Mouse (Mus musculus) kidney, embryonic 16.5 days (tissue): ENCODE results near the gene Cd2. TPM values are rescaled to one million over a fixed set of nuclear protein-coding genes. Genes with fewer than 3 reads are reported as not detected.

Experiments
- ATAC-seq: fragments of 200-750 bp; cut with Nextera tagmentation; 2 replicates; pipeline ENCODE4 v1.8.0; 2017; ENCODE audit warnings: moderate TSS enrichment; ENCODE audit not compliant: low FRiP score, low TSS enrichment
- H3K27ac ChIP-seq: fragments of 300-500 bp; sonication (generic); 2 replicates; pipeline ENCODE4 v1.5.1; 2014; ENCODE audit warnings: low read length
- H3K27me3 ChIP-seq: fragments of 300-500 bp; sonication (generic); 2 replicates; pipeline ENCODE4 v1.6.1; 2014; ENCODE audit warnings: low read length, control low read depth, mixed read lengths; ENCODE audit not compliant: insufficient read depth
- H3K36me3 ChIP-seq: fragments of 300-500 bp; sonication (generic); 2 replicates; pipeline ENCODE4 v1.6.1; 2014; ENCODE audit warnings: low read length, control low read depth, mixed read lengths; ENCODE audit not compliant: insufficient read depth
- H3K4me1 ChIP-seq: fragments of 300-500 bp; sonication (generic); 2 replicates; pipeline ENCODE4 v1.6.1; 2014; ENCODE audit warnings: low read length, control low read depth, mixed read lengths; ENCODE audit not compliant: insufficient read depth
- H3K4me2 ChIP-seq: fragments of 300-500 bp; sonication (generic); replicated peaks from 2 replicates; pipeline ENCODE4 v1.6.1; 2014; ENCODE audit warnings: low read depth, low read length
- H3K4me3 ChIP-seq: fragments of 300-500 bp; sonication (generic); 2 replicates; pipeline ENCODE4 v1.5.1; 2014; ENCODE audit warnings: mild to moderate bottlenecking, low read length
- H3K9ac ChIP-seq: fragments of 300-500 bp; sonication (generic); replicated peaks from 2 replicates; pipeline ENCODE4 v1.6.1; 2014; ENCODE audit warnings: low read length
- H3K9me3 ChIP-seq: fragments of 300-500 bp; sonication (generic); 2 replicates; pipeline ENCODE4 v1.6.1; 2016; ENCODE audit warnings: low read length, control low read depth
- whole genome bisulfite sequencing: fragments of 180-500 bp; shearing (Covaris S2); extraction: QIAGEN DNeasy Blood & Tissue Kit; methylation state at CpG from one replicate; pipeline ENCODE4 v1.1.7; 2014; 5-methylcytosine and 5-hydroxymethylcytosine counted together
- polyA plus RNA-seq: library from polyadenylated mRNA; unstranded; fragments of >200 nt; fragmentation: Nextera tagmentation; extraction: Ambion mirVana; gene quantifications from 2 replicates; pipeline ENCODE4 v1.2.1, GENCODE M21; 2015

The Cd2 gene
- polyA plus RNA-seq, 1 experiment from 2014 or later = 0.22 TPM

GRCm38 (mm10) chr3:101256090-101256489 lies 31.6 kb downstream of the Cd2 start:
- Histone ChIP-seq H3K36me3 (no peaks in the 10 kb centered on the region), H3K4me3 (no peak overlapping the region), H3K27ac (peak overlapping the region; percentile 65), H3K4me1 (0 out of 2 replicates have a peak, but pooled peaks cover 2% of the 10 kb centered on the region), H3K27me3 (no peaks in the 10 kb centered on the region), H3K4me2 (no peak overlapping the region), H3K9me3 (no peaks in the 10 kb centered on the region), H3K9ac (no peak overlapping the region)
- peak; percentile 46; the same call in 1 of the 2 replicates for ATAC-seq
- 53% methylated on average over 8 of the region's 8 CpGs for WGBS

GRCm38 (mm10) chr3:101252141-101252540 lies 35.6 kb downstream of the Cd2 start:
- Histone ChIP-seq H3K27me3 (no peaks in the 10 kb centered on the region), H3K4me2 (no peak overlapping the region), H3K9me3 (no peaks in the 10 kb centered on the region), H3K9ac (no peak overlapping the region), H3K27ac (no peak overlapping the region), H3K4me3 (no peak overlapping the region), H3K36me3 (no peaks in the 10 kb centered on the region), H3K4me1 (0 out of 2 replicates have a peak, but pooled peaks cover 2% of the 10 kb centered on the region)
- 54% methylated on average over 8 of the region's 8 CpGs for WGBS
- ATAC-seq = 0 out of 2 replicates have a peak, but pooled peaks have one; percentile 46

GRCm38 (mm10) chr3:101249846-101250245 lies 37.9 kb downstream of the Cd2 start:
- Histone ChIP-seq H3K27me3 (no peaks in the 10 kb centered on the region), H3K9ac (no peak overlapping the region), H3K4me1 (no peaks in the 10 kb centered on the region), H3K27ac (no peak overlapping the region), H3K4me2 (no peak overlapping the region), H3K9me3 (no peaks in the 10 kb centered on the region), H3K4me3 (no peak overlapping the region), H3K36me3 (no peaks in the 10 kb centered on the region)
- no peak for ATAC-seq
- 93% methylated on average over 6 of the region's 6 CpGs for WGBS

GRCm38 (mm10) chr3:101245212-101245611 lies 42.5 kb downstream of the Cd2 start:
- H3K9ac ChIP-seq = no peak overlapping the region
- 74% methylated on average over 3 of the region's 3 CpGs for WGBS
- no peak for ATAC-seq

GRCm38 (mm10) chr3:101243002-101243401 lies 44.7 kb downstream of the Cd2 start:
- 92% methylated on average over 2 of the region's 2 CpGs for WGBS
- H3K27me3 ChIP-seq = no peaks in the 10 kb centered on the region
- no peaks in the 10 kb centered on the region for H3K4me1 ChIP-seq
- ATAC-seq = no peak
- H3K4me3 ChIP-seq = no peak overlapping the region
- H3K27ac ChIP-seq = no peak overlapping the region
- H3K36me3 ChIP-seq = no peaks in the 10 kb centered on the region
- H3K4me2 ChIP-seq = no peak overlapping the region
- H3K9me3 ChIP-seq = no peaks in the 10 kb centered on the region
- no peak overlapping the region for H3K9ac ChIP-seq

More at GRCm38 (mm10) chr3:101245212-101245611, 42.5 kb downstream of the Cd2 start:
- H3K4me2 ChIP-seq = no peak overlapping the region
- no peak overlapping the region for H3K4me3 ChIP-seq
- H3K27ac ChIP-seq = no peak overlapping the region
- H3K36me3 ChIP-seq = no peaks in the 10 kb centered on the region
- H3K27me3 ChIP-seq = no peaks in the 10 kb centered on the region
- no peaks in the 10 kb centered on the region for H3K4me1 ChIP-seq
- no peaks in the 10 kb centered on the region for H3K9me3 ChIP-seq

GRCm38 (mm10) chr3:101241866-101242265 lies 45.9 kb downstream of the Cd2 start:
- H3K4me3 ChIP-seq = no peak overlapping the region
- no peak overlapping the region for H3K27ac ChIP-seq
- no peak overlapping the region for H3K4me2 ChIP-seq
- ATAC-seq = no peak
- peaks cover 11% of the 10 kb centered on the region; the same call in 1 of the 2 replicates for H3K4me1 ChIP-seq
- H3K27me3 ChIP-seq = no peaks in the 10 kb centered on the region
- H3K9ac ChIP-seq = no peak overlapping the region
- no peaks in the 10 kb centered on the region for H3K9me3 ChIP-seq
- no peaks in the 10 kb centered on the region for H3K36me3 ChIP-seq
- 50% methylated on average over 3 of the region's 3 CpGs for WGBS

GRCm38 (mm10) chr3:101240859-101241258 lies 46.9 kb downstream of the Cd2 start:
- no peak for ATAC-seq
- H3K4me2 ChIP-seq = no peak overlapping the region
- no peaks in the 10 kb centered on the region for H3K27me3 ChIP-seq
- 55% methylated on average over 9 of the region's 9 CpGs for WGBS
- no peak overlapping the region for H3K4me3 ChIP-seq
- no peaks in the 10 kb centered on the region for H3K36me3 ChIP-seq
- no peaks in the 10 kb centered on the region for H3K9me3 ChIP-seq
- H3K9ac ChIP-seq = no peak overlapping the region
- H3K4me1 ChIP-seq = peaks cover 19% of the 10 kb centered on the region; the same call in 1 of the 2 replicates
- no peak overlapping the region for H3K27ac ChIP-seq

GRCm38 (mm10) chr3:101239236-101239635 lies 48.5 kb downstream of the Cd2 start:
- Histone ChIP-seq H3K4me2 (no peak overlapping the region), H3K9ac (no peak overlapping the region), H3K27me3 (no peaks in the 10 kb centered on the region), H3K27ac (no peak overlapping the region), H3K4me3 (no peak overlapping the region), H3K9me3 (no peaks in the 10 kb centered on the region), H3K4me1 (peaks cover 19% of the 10 kb centered on the region; the same call in 1 of the 2 replicates), H3K36me3 (no peaks in the 10 kb centered on the region)
- ATAC-seq = no peak
- WGBS = 80% methylated on average over 4 of the region's 4 CpGs

- Histone ChIP-seq H3K4me3 (no peak overlapping the region), H3K4me2 (no peak overlapping the region), H3K36me3 (no peaks in the 10 kb centered on the region), H3K27ac (no peak overlapping the region), H3K27me3 (no peaks in the 10 kb centered on the region), H3K9ac (no peak overlapping the region), H3K9me3 (no peaks in the 10 kb centered on the region), H3K4me1 (peaks cover 19% of the 10 kb centered on the region; the same call in 1 of the 2 replicates)
- 70% methylated on average over 6 of the region's 6 CpGs for WGBS
- ATAC-seq = no peak
These were observed 49.0 kb downstream of the Cd2 start for GRCm38 (mm10) chr3:101238695-101239094.

GRCm38 (mm10) chr3:101236995-101237808 lies 50.5 kb downstream of the Cd2 start:
- no peaks in the 10 kb centered on the region for H3K27me3 ChIP-seq
- ATAC-seq = peak; percentile 62; the same call in 1 of the 2 replicates
- H3K4me3 ChIP-seq = no peak overlapping the region
- H3K4me1 ChIP-seq = peaks cover 19% of the 10 kb centered on the region; the same call in 1 of the 2 replicates
- no peak overlapping the region for H3K27ac ChIP-seq
- 21% methylated on average over 16 of the region's 16 CpGs for WGBS
- no peaks in the 10 kb centered on the region for H3K36me3 ChIP-seq
- peak overlapping the region; percentile 5; the same call in 1 of the 2 replicates for H3K4me2 ChIP-seq
- H3K9me3 ChIP-seq = no peaks in the 10 kb centered on the region
- no peak overlapping the region for H3K9ac ChIP-seq
